Mouse (Mus musculus) olfactory bulb, adult 2 months (tissue): Measurements from ENCODE around the gene Hnrnpa3.

Source experiments
- CTCF ChIP-seq: fragments of 200-500 bp; IDR thresholded peaks from 2 replicates; pipeline ENCODE4 v1.5.1; 2012; ENCODE audit warnings: low read depth, mild to moderate bottlenecking, low read length, moderate library complexity; ENCODE audit not compliant: insufficient read depth
- POLR2A ChIP-seq: fragments of 200-500 bp; IDR thresholded peaks from 2 replicates; pipeline ENCODE4 v1.6.1; 2012; ENCODE audit warnings: mild to moderate bottlenecking, low read depth, low read length, moderate library complexity; ENCODE audit not compliant: insufficient read depth

DNA sequence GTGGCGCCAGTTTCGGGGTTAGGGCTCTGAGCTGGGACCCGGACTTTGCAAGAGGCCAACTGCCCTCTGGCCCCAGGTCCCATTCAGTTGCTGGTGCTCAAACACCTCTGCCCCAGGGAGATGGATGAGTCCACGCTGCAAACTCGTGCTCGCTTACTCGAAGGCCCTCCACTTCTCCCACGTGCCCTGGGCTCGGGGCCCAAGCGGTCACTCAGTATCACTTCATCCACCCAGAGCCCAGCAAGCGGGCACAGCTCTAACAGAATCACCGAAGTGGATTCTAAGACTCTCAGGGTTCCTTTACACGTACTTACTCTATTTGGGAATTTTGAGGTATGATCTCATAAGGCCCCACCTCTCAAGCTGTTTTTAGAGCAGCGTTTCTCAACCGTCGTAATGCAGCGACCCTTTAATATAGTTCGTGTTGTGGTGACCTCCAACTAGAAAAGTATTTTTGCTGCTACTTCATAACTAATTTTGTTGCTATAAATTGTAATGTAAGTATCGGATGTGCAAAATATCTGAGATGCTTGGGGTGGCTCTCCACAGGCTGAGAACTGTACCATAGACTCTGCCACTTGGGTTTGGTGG lies 46.2 kb downstream of the Hnrnpa3 start:
- TF ChIP-seq POLR2A = no peak
- no peak for TF ChIP-seq CTCF
